Mouse (Mus musculus) hindbrain, postnatal 0 days (tissue): ENCODE measurements around the gene Tnrc6c. TPM values are rescaled to one million over a fixed set of nuclear protein-coding genes. Genes with fewer than 3 reads are reported as not detected.

Source experiments
- ATAC-seq: fragments of 200-750 bp; cut with Nextera tagmentation; 2 replicates; pipeline ENCODE4 v1.8.0; 2017; ENCODE audit warnings: mild to moderate bottlenecking, moderate TSS enrichment, moderate library complexity
- DNase-seq: peaks from one replicate; pipeline ENCODE4 v3.0.0-alpha.2; 2015; ENCODE audit warnings: low spot score
- H3K27ac ChIP-seq: fragments of 300-500 bp; sonication (generic); 2 replicates; pipeline ENCODE4 v1.5.1; 2014; ENCODE audit warnings: mild to moderate bottlenecking
- H3K27me3 ChIP-seq: fragments of 300-500 bp; sonication (generic); 2 replicates; pipeline ENCODE4 v1.6.1; 2014; ENCODE audit warnings: low read length, mixed read lengths; ENCODE audit not compliant: insufficient read depth
- H3K36me3 ChIP-seq: fragments of 300-500 bp; sonication (generic); 2 replicates; pipeline ENCODE4 v1.6.1; 2014; ENCODE audit warnings: low read length, mixed read lengths; ENCODE audit not compliant: insufficient read depth
- H3K4me1 ChIP-seq: fragments of 300-500 bp; sonication (generic); 2 replicates; pipeline ENCODE4 v1.6.1; 2014; ENCODE audit warnings: antibody characterized with exemption, low read length, mixed read lengths; ENCODE audit not compliant: insufficient read depth
- H3K4me2 ChIP-seq: fragments of 300-500 bp; sonication (generic); 2 replicates; pipeline ENCODE4 v1.6.1; 2014; ENCODE audit warnings: low read depth, mild to moderate bottlenecking, low read length, moderate library complexity, mixed read lengths
- H3K4me3 ChIP-seq: fragments of 300-500 bp; sonication (generic); 2 replicates; pipeline ENCODE4 v1.5.1; 2014; ENCODE audit warnings: low read length
- H3K9ac ChIP-seq: fragments of 300-500 bp; sonication (generic); replicated peaks from 2 replicates; pipeline ENCODE4 v1.6.1; 2014; ENCODE audit warnings: mild to moderate bottlenecking, low read length, moderate library complexity, mixed read lengths
- H3K9me3 ChIP-seq: fragments of 300-500 bp; sonication (generic); 2 replicates; pipeline ENCODE4 v1.6.1; 2016; ENCODE audit warnings: low read length, mixed read lengths
- CTCF ChIP-seq: IDR thresholded peaks from 2 replicates; pipeline ENCODE4 v1.5.1; 2016; ENCODE audit warnings: antibody characterized with exemption, control low read depth, low read depth
- WGBS: fragments of 180-500 bp; shearing (Covaris S2); extraction: QIAGEN DNeasy Blood & Tissue Kit; methylation state at CpG from one replicate; pipeline ENCODE4 v1.1.7; 2014; 5-methylcytosine and 5-hydroxymethylcytosine counted together
- polyA plus RNA-seq: library from polyadenylated mRNA; unstranded; fragments of >200 nt; fragmentation: Nextera tagmentation; extraction: Ambion mirVana; gene quantifications from 2 replicates; pipeline ENCODE4 v1.2.1, GENCODE M21; 2015
- total RNA-seq: library from RNA; depleted of rRNA; stranded (reverse); fragments of >200 nt; gene quantifications from 2 replicates; pipeline ENCODE4 v1.2.3, GENCODE M21; 2014

Tnrc6c gene
- total and polyA plus RNA-seq, 2 experiments from 2014 or later = 18.3 to 64.9 TPM

DNA sequence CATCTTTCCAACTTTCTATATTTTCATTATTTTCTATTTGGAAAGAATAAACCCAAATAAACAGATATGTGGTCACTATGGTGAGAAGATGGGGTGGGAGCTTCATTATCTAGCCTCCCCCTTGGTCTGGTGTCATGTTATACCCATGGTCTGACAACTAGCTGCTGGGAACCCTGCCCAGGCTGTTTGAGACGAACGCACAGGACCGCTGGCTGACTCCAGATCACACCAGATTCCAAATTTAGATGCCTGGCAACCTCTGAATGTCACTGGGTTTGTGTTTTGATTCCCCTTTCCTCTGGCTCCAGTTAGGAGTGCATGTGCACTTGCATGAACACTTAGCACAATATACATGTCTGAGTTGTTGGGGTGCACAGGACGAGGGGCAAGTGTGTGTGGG, 7.3 kb upstream of the Tnrc6c start:
- Histone ChIP-seq H3K4me1 (no peaks in the 10 kb centered on the region), H3K9me3 (no peaks in the 10 kb centered on the region), H3K27me3 (no peaks in the 10 kb centered on the region), H3K27ac (no peak overlapping the region), H3K4me3 (no peak overlapping the region), H3K36me3 (no peaks in the 10 kb centered on the region), H3K4me2 (no peak overlapping the region), H3K9ac (no peak overlapping the region)
- no peak for TF ChIP-seq CTCF
- ATAC-seq = no peak
- peak; percentile 30 for DNase-seq
- WGBS = 27% methylated on average over 4 of the region's 4 CpGs

DNA sequence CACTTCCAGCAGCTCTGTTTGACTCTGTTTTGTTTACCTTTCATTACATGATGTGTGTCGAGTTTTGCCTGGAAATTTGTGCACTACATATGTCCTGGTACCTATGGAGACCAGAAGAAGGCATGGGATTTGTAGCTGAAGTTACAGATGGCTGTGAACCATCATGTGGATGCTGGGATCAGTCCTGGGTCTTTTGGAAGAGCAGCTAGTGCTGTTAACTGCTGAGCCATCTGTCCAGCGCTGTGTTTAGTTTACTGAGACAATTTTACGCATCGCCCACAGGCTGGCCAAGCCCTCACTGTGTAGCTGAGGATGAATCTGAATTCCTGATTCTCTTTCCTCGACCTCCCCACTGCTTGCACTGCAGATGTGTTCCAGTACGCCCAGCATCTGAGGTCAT, 6.1 kb upstream of the Tnrc6c start:
- no peak for ATAC-seq
- Histone ChIP-seq H3K4me1 (no peaks in the 10 kb centered on the region), H3K4me2 (no peak overlapping the region), H3K4me3 (no peak overlapping the region), H3K27me3 (no peaks in the 10 kb centered on the region), H3K9me3 (no peaks in the 10 kb centered on the region), H3K27ac (no peak overlapping the region), H3K9ac (no peak overlapping the region), H3K36me3 (no peaks in the 10 kb centered on the region)
- DNase-seq = peak; percentile 15
- whole genome bisulfite sequencing = 67% methylated on average over 6 of the region's 6 CpGs
- no peak for TF ChIP-seq CTCF

DNA sequence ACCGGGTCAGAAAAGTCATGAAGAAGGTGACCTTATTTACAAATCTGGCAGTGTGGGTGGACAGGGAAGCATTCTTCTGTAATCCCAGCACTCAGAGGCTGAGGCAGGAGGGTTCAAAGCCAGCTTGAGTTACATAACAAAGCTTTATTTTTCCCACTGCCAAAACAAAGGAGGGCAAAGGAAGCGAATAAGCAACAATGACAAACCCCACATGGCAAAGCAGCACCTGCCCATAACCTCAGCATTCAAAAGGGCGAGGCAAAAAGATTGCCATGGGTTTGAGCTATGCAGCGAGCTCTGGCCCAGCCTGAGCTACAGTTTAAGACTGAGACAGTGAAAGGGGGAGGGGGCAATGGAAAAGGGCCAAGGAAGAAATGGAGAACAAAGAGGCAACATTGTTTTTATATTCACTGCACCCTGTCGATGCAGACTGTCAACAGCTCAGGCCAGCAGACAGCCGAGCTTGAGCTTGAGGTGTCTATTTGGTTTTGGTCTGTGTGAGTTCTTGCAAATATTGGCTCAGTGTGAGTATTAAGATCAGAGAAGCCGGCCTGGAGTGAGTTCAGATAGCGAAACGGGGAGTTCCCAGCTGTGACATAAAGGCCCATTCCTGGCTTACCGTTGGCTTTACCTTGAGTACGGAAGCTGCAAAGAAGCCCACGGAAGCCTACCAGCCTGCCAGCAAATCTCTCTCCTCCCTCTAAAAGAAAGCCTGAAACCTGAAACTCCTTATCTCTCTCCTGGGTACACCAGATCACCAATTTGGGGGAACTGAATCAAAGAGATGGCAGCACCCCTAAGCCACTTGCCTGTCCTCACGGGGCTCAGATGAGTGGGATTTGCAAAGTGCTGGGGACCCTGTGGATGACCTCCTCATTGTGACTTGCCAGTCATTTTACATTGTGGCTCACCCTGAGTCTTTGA, 3.1 kb upstream of the Tnrc6c start:
- no peaks in the 10 kb centered on the region for H3K9me3 ChIP-seq
- TF ChIP-seq CTCF = no peak
- H3K4me1 ChIP-seq = no peaks in the 10 kb centered on the region
- H3K4me3 ChIP-seq = no peak overlapping the region
- WGBS = 75% methylated on average over 13 of the region's 13 CpGs
- H3K27me3 ChIP-seq = no peaks in the 10 kb centered on the region
- no peak for ATAC-seq
- no peak overlapping the region for H3K4me2 ChIP-seq
- no peak overlapping the region for H3K27ac ChIP-seq
- no peak for DNase-seq
- no peak overlapping the region for H3K9ac ChIP-seq
- H3K36me3 ChIP-seq = no peaks in the 10 kb centered on the region

DNA sequence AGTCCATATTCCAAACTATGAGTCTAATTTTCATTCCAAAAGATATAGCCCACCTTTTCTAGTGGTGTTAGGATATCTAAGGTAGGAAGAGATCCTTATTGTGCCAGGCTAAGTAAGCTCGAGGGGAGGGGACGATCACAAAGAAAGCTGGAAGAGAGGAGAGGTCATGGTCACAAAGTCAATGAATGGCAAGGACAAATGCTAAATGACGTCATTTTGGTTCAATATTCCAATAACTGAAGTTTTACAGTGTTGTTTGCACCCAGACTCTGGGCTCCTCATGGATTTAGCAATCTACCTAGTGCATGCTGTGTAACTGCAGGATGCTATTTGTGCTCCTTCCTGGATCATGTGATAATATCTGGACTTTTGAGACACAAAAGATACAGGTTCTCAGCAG, 1.2 kb upstream of the Tnrc6c start:
- Histone ChIP-seq H3K27me3 (no peaks in the 10 kb centered on the region), H3K4me3 (no peak overlapping the region), H3K36me3 (no peaks in the 10 kb centered on the region), H3K27ac (no peak overlapping the region), H3K4me1 (peaks cover 15% of the 10 kb centered on the region), H3K4me2 (peak overlapping the region; percentile 87), H3K9me3 (no peaks in the 10 kb centered on the region), H3K9ac (no peak overlapping the region; the same call in 1 of the 2 replicates)
- WGBS = 61% methylated on average over 3 of the region's 3 CpGs
- DNase-seq (no peak), ATAC-seq (no peak)
- TF ChIP-seq CTCF = no peak

DNA sequence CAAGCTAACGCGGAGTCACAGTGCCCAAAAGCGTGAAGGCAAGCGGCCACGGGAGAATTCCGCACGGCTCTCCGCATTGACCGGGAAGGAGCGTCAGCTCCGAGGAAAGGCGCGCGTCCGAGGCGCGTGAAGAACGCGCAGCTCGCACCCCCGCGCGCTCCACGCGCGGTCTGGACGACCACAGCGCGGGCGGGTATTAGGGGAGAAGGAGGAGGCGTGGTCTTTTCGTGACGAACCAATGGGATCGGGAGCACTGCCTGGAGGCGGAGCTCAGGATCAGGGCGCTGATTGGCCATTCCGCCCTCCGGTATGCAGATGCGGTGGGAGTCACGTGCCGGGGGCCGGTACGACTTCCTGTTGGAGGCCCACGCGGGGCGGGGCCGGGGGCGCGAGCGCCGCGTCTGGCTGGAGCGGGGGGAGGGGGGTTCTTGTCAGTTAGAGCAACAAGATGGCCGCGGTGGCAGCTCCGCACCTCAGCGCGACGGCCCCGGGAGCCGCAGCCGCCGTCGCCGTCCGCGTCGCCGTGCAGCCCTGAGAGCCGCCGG, 363 bp downstream of the Tnrc6c start:
- Histone ChIP-seq H3K27ac (peak overlapping the region; percentile 99), H3K27me3 (no peaks in the 10 kb centered on the region), H3K4me1 (peaks cover 19% of the 10 kb centered on the region), H3K36me3 (no peaks in the 10 kb centered on the region), H3K9me3 (no peaks in the 10 kb centered on the region), H3K9ac (peak overlapping the region; percentile 98), H3K4me3 (peak overlapping the region; percentile 89), H3K4me2 (peak overlapping the region; percentile 87)
- DNase-seq = peak; percentile 100
- no peak for TF ChIP-seq CTCF
- WGBS = 4% methylated on average over 43 of the region's 71 CpGs
- ATAC-seq = peak; percentile 98

DNA sequence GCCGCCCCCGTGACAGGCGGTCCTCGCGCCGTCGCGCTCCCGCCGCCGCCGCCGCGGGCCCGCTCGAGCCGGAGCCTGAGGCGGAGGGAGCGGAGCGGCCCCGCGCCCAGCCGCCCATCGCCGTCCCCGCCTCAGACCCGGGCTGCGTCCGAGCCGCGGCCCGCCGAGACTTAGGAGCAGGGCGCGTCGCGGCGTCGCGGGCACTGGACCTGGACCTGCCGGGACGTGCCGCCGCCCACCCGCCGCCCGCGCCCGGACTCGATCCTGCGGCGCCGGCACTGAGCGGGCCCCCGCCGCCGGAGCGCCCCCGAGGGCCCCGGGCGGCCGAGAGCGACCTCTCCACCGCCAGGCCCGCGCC, 824 bp downstream of the Tnrc6c start:
- H3K27me3 ChIP-seq = no peaks in the 10 kb centered on the region
- H3K9me3 ChIP-seq = no peaks in the 10 kb centered on the region
- peak overlapping the region; percentile 77 for H3K4me2 ChIP-seq
- peak overlapping the region; percentile 99 for H3K27ac ChIP-seq
- 0% methylated on average over 16 of the region's 66 CpGs for WGBS
- TF ChIP-seq CTCF = no peak
- H3K9ac ChIP-seq = peak overlapping the region; percentile 98
- peak overlapping the region; percentile 89 for H3K4me3 ChIP-seq
- DNase-seq = no peak
- H3K36me3 ChIP-seq = no peaks in the 10 kb centered on the region
- peak; percentile 36 for ATAC-seq
- H3K4me1 ChIP-seq = peaks cover 19% of the 10 kb centered on the region
